Mouse (Mus musculus) frontal cortex, postnatal 14 days (tissue): ENCODE results near the gene Mlycd.

ENCODE experiments used
- DNase-seq, 2 experiments: peaks; one replicate each; pipeline ENCODE4 v3.0.0; 2022; ENCODE audit warnings: low spot score in 2 of 2

Mlycd gene

GRCm38 (mm10) chr8:119403912-119404311 is 9.2 kb downstream of the Mlycd start:
- DNase-seq, result no peak

DNA sequence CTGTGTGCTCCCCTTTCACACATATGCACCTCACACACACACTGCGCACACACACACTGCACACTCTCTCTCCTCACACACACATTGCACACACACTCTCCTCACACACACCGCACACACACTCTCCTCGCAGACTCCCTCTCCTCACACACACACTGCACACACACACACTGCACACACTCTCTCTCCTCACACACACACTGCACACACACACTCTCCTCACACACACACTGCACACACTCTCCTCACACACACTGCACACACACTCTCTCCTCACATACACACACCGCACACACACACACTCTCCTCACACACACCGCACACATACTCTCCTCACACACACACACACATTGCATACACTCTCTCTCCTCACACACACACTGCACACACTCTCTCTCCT is 10.0 kb downstream of the Mlycd start:
- DNase-seq, result no peak

DNA sequence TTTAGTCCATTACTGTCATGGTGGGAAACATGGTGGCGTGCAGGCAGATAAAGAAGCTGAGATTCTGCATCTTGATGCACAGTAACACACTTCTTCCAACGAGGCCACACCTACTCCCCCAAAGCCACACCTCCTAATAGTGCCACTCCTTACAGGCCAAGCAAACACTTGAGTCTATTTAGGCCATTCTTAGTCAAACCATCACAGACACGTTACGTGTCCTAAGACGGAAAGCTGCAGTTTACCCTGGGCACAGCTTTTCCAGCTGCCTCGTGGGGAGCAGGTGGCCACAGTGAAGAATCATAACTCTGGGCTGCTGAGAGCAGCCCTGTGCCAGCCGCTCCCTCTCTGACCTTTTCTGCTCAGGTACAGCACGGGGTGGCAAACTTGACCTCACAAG is 13.6 kb downstream of the Mlycd start:
- DNase-seq, result no peak

DNA sequence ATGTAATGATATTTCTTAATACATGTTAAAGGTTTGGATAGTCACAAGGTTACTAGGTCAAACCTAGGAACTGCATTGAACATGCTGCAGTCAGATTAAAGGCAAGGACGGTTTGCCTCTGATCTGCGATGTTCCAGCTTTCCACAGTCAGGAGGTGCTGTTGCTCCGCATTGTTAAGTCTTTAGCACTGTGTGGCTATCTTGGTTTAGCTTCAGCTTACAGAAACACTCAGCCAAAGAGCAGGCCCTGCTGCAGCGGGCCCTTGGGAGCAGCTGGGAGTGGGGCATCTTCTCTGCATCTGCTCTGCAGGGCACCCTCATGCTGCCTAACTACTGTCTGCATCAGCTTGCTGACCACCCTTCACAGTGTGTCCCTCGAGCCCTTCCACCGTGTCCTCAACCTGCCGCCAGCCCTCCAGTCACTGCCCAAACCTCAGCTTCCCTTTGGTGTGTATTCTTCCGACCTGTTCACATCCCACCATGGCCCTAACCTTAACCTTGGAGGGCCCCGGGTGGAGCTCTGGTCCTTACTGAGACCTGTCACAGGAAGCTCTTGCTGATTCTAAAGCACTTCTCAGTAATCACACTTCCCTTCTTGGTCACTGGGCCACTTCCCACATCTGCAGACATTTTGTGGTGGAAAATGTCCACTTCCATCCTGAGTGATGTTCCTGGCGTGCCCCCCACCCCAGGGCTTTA is 17.5 kb downstream of the Mlycd start:
- no peak for DNase-seq

- peak in 1 of 2 experiments; percentile 75 for DNase-seq
Measured at GRCm38 (mm10) chr8:119412735-119413498, 18.2 kb downstream of the Mlycd start.

DNA sequence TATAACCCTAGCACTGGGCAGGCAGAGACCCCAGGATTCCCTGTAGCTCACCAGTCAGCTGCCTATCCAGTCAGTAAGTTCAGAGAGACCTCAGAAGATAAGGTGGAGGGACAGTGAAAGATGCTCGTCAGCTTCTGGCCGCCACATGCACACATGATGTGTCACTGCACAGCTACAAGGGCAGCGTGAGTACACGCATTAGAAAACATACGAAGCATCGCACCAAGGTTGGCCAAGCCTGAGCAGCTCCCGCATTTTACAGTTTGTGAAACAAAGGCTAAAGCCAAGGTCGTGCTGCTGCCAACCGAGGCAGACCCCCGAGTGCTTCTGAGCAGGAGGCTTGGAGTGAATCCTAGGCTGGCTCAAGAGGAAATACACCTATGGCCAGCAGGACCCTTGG is 18.9 kb downstream of the Mlycd start:
- DNase-seq, result no peak

DNA sequence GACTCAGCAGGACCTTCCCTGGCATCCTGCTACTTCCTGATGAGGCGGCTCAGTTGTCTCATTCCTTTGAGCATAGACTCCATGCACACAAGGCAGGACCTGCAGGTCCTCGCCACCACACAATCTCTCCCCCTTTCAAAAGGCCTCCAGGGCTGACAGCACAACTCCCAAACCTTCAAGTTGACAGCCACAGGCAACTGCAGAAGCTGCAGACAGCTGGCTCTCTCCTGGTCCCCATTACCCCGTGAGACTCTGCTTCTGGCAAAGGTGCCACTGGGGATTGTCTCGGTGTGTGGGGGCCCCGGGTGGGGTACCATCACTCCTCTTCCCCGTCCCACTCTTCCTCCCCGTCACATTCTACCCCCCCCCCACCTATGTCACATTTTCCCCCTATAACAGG is 25.6 kb downstream of the Mlycd start:
- DNase-seq, result no peak

DNA sequence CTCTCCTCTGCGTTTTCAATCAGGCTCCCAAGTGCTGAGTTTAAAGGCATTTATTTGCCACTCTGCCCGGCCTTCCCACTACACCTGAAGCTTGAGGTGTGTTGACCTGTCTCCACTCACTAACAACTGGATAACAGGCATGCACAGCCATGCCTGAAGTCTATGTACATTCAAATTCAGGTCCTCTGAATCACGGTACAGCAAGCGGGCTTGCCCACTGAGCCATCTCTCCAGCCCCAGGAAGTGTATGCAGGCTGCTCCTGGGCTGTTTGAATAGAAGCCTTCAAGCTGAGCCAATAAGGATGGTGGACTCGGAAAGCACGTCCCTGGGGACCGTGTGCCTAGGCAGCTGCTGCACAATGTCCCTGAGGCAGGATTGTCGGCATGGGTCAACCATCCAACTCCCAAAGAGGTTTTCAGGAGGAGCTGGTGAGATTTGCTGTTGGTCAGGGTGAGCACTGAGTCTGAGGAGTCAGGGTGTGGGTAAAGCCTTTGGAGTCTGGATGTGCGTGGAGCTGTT is 27.0 kb downstream of the Mlycd start:
- no peak for DNase-seq

- DNase-seq, result no peak
Measured at GRCm38 (mm10) chr8:119422123-119422711, 27.5 kb downstream of the Mlycd start.

GRCm38 (mm10) chr8:119423631-119424141 is 29.0 kb downstream of the Mlycd start:
- no peak for DNase-seq

DNA sequence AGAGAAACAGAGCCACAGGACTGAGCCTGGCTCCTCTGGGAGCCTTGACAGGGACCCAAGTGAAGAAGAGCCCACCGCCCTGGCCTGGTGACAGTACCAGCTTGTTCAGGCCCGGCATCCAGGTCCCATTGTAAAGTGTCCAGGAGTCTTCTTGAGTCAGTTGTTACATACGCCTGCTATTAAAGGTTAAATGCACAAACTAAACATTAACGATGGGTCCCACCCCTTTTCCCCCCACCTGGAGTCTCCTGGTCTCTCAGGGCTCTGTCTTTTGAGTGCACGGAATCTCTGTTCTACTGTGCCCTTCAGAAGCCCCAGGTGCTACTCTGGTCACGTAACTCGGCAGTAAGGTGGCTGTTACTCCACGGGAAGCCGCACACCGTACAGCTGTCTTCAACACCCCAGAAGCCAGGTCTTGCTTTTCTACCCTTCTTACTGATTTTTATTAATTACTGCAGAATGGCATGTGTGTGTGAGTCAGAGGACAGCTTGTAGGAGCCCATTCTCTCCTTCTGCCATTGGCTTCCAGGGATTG is 29.6 kb downstream of the Mlycd start:
- no peak for DNase-seq

GRCm38 (mm10) chr8:119424740-119425139 is 30.1 kb downstream of the Mlycd start:
- no peak for DNase-seq

- DNase-seq, result no peak
Measured at GRCm38 (mm10) chr8:119425533-119425932, 30.9 kb downstream of the Mlycd start.

DNA sequence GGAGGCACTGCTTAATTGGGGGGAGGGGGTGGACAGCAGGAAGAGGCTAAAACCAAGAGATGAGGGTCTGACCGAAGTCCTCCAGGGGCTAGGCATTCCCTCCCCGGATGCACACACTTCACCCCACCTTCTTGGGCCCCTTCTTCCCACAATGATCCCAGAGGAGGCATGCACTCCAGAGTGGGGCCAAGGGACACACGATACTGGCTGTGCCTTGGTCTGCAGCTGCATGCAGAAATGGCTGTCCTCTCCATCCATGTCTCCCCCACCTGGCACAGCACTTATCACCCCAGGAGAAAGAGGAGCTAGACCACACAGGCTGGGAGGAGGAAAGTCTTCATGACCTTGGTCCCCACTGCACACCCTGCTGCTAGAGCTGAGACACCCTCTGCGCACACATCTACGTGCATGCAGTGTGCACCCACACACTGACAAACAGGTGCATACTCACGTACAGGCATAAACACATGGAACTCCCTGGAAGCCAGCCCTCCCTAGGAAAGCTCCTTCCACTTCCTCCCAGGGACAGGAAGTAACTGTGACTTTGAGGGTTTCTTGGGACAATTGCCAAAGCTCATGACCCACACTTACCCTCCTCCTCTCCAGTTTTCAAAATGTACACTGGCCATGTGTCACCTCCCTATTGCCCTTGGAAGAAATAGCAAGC is 31.5 kb downstream of the Mlycd start:
- DNase-seq, result no peak

DNA sequence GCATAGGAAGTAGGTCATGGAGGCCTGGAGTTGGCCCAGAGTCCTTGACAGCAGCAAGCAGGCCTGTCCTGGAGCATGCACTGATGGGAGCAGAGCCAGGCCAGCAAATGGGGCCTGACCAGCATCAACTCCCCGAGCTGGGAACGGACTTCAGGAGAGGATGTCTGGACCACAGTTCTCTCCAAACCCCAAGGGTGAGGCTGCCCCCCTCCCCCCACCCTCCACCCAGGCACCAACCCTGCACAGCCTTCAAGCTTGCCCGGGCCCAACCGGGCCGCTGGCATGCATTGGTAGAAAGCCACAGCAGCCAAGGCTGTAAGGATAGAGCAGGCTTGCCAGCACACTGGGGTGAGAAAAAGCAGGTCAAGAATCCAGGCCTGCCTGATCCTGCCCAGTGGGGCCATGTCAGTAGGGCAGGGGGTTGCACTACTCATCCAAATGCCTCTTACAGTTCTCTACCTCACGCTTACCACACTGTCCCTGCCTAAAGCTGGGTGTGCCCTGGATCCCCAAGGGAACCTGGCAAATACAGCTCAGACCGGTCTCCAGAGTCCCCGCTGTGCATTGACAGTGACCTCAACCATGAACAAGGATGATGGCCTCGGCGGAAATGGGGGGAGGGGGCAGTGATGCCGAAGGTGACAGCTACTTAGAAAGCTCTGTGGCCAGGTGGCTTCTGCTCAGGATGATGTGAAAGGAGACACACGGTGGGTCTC is 33.1 kb downstream of the Mlycd start:
- no peak for DNase-seq

- DNase-seq, result no peak
Measured at GRCm38 (mm10) chr8:119428350-119428740, 33.7 kb downstream of the Mlycd start.

GRCm38 (mm10) chr8:119428766-119429327 is 34.2 kb downstream of the Mlycd start:
- no peak for DNase-seq

DNA sequence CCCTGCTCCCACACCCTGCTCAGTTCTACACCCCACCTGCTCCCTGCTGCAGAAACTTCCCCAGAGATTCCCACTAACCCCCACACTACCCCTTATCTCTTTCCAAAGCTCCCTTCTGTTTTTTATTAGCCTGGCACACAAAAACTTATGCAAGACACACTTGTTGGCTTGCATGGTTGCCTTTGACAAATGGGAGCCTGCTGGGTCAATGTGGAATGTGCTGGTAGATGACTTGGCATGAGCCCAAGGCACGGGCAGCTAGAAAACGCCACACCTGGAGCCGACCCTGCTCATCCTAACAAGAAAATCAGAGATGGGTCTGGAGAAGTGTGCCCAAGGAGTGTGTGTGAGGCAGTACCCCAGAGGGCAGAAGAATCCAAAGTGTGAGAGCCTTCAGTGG is 34.9 kb downstream of the Mlycd start:
- DNase-seq, result no peak

GRCm38 (mm10) chr8:119430250-119430649 is 35.6 kb downstream of the Mlycd start:
- DNase-seq, result no peak

- DNase-seq, result no peak
Measured at GRCm38 (mm10) chr8:119430690-119431089, 36.0 kb downstream of the Mlycd start.

- no peak for DNase-seq
Measured at GRCm38 (mm10) chr8:119432372-119432771, 37.7 kb downstream of the Mlycd start.
